Mouse (Mus musculus): Measurements from ENCODE around the gene Cpt1b. TPM values are rescaled to one million over a fixed set of nuclear protein-coding genes. Genes with fewer than 3 reads are reported as not detected.

Gene Cpt1b
- 7.3 to 12.6 TPM (median 8.2 TPM) in 4 replicates for total RNA-seq (2023; ENCODE audit: inconsistent age)

GRCm38 (mm10) chr15:89425711-89426121 lies at the start of gene Cpt1b:
Cpt1b (minus strand) TSS chr15:89425863.

GRCm38 (mm10) chr15:89453865-89454478 lies 28.3 kb upstream of the Cpt1b start, which contains the start of gene Mapk8ip2:
Mapk8ip2 (plus strand) TSS chr15:89453913.

DNA sequence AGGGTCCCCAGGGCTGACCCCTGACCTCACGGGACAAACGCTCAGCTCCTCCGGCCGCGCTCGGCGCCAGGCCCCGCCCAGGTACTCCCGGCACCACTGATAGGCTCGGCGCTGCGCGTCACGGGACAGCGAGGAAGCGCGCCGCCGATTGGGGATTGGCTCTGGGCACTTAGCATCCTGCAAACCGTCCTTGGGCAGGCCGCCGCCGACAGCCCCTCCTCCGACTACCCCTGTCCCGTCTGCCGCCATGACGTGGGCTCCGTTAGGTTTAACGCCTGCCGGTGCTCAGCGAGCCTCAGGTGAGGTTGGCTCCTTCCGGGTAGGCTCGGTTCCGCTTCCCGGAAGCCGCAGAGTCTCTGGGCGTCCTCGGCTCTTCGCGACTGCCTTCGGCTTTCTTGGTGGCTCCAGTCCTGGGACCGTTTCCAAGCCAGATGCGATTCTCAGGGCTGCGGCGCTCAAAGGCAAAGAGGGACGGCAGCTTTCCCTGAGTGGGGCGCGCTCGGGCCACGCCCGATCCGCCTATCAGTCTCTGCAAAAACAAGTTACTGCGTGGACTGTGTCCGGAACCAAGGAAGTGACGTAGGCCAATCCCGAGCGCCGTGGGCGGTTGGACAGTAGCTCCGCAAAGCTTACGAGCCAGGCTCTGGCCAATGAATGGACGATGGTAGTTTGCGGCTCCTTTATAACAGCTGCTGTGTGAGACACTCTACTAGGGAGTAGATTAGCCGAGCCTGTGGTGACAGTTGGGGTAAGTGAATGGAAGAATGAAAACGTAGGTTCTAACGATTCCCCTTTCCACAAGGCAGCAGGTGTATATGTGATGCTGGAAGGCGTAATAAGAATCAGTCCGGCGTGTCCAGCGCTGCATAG lies 3.9 kb upstream of the Cpt1b start, which contains the start of the genes C730034F03Rik, Gm44502 and Chkb:
Gene C730034F03Rik, plus strand, starts transcription at position 238 of the 870 bp plus-strand sequence.
Gene Gm44502, minus strand, starts transcription at position 345 of the 870 bp plus-strand sequence.
Gene Chkb, minus strand, starts transcription at position 557 of the 870 bp plus-strand sequence.

DNA sequence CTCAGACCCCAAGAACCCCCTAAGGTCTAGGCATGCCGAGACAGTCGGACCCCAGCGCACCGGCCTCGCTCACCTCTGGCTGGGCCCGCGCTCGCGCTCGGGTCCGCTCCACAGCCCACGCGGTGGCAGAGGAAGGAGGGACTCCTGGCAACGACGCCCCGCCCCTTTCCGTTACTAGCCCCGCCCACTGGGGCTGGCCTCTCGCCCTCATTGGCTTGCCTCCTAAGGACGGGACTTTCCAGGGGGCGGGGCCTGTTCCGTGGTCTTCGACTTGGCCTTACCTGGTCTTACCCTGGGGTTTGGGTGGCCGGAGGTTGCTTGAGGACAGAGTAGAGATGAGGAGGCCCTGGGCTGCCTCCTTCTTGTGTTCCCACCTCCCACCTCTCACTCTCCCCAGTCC lies 15.5 kb downstream of the Cpt1b start, which contains the start of gene Syce3:
Gene Syce3, minus strand, starts transcription at position 386 of the 400 bp plus-strand sequence.

GRCm38 (mm10) chr15:89384617-89385016 lies 41.0 kb downstream of the Cpt1b start, which contains the start of gene Klhdc7b:
Klhdc7b (plus strand) TSS chr15:89384917.

DNA sequence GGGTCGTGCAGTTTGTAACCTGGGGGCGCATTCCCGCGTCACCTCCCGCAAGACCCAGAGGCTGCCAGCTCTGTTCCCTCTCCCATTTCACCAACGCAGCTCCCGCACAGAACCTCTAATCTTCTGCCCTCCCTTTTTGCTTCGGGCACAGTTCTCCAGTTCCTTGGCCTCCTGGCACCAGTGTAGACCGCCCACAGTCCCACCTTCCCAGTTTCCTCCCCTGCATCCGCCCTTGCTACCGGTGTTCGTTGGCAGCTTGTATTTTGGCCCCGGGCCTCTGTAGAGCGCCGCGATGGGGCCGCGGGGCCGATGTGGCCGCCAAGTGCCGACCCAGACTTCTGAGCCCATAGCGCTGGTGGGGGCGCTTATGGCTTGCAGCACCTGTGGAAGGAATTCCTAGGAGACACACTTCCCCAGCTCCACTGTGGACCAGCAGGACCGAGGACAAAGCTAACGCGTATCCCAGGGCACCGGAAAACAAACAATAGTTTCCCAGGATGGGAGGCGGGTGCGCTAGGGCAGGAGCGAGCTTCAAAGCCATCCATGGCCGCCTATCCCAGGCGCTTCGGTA lies 46.7 kb downstream of the Cpt1b start, which contains the start of gene Odf3b:
Gene Odf3b, minus strand, starts transcription at position 452 of the 571 bp plus-strand sequence.

GRCm38 (mm10) chr15:89376957-89377356 lies 48.7 kb downstream of the Cpt1b start, which contains the start of gene Tymp:
Tymp (minus strand) TSS chr15:89377039.

GRCm38 (mm10) chr15:89373762-89374248 lies 51.9 kb downstream of the Cpt1b start, which contains the start of gene Sco2:
Sco2 (minus strand) TSS chr15:89373846.

Other genes starting within 250 kb of the Cpt1b start
- gene Plxnb2, start 245.1 kb downstream of the Cpt1b start, total RNA-seq (2023; ENCODE audit: inconsistent age): 7.2 to 13.8 TPM (median 10.2 TPM) in 4 replicates
- gene Dennd6b, start 229.4 kb downstream of the Cpt1b start, total RNA-seq (2023; ENCODE audit: inconsistent age): 26.4 to 33.2 TPM (median 31.3 TPM) in 4 replicates
- 57.9 to 61.0 TPM (median 59.6 TPM) in 4 replicates for gene Ppp6r2, start 214.3 kb downstream of the Cpt1b start, total RNA-seq (2023; ENCODE audit: inconsistent age)
- gene Sbf1, start 110.6 kb downstream of the Cpt1b start, total RNA-seq (2023; ENCODE audit: inconsistent age): 231 to 274 TPM (median 254 TPM) in 4 replicates
- gene Adm2, start 103.1 kb downstream of the Cpt1b start, total RNA-seq (2023; ENCODE audit: inconsistent age): not detected in 4 replicates
- not detected in 4 replicates for gene Miox, start 91.5 kb downstream of the Cpt1b start, total RNA-seq (2023; ENCODE audit: inconsistent age)
- gene Lmf2, start 70.2 kb downstream of the Cpt1b start, total RNA-seq (2023; ENCODE audit: inconsistent age): 40.7 to 60.9 TPM (median 56.0 TPM) in 4 replicates
- 125 to 135 TPM (median 132 TPM) in 4 replicates for gene Ncaph2, start 70.1 kb downstream of the Cpt1b start, total RNA-seq (2023; ENCODE audit: inconsistent age)
- gene Sco2, start 52.0 kb downstream of the Cpt1b start, total RNA-seq (2023; ENCODE audit: inconsistent age): 17.1 to 18.9 TPM (median 18.3 TPM) in 4 replicates
- 0.39 to 1.3 TPM (median 0.75 TPM) in 4 replicates for gene Tymp, start 48.8 kb downstream of the Cpt1b start, total RNA-seq (2023; ENCODE audit: inconsistent age)
- gene Odf3b, start 46.6 kb downstream of the Cpt1b start, total RNA-seq (2023; ENCODE audit: inconsistent age): not detected in 4 replicates
- gene Klhdc7b, start 40.9 kb downstream of the Cpt1b start, total RNA-seq (2023; ENCODE audit: inconsistent age): not detected in 4 replicates
- not detected in 4 replicates for gene Syce3, start 15.4 kb downstream of the Cpt1b start, total RNA-seq (2023; ENCODE audit: inconsistent age)
- gene C730034F03Rik, start 3.7 kb upstream of the Cpt1b start, total RNA-seq (2023; ENCODE audit: inconsistent age): 8.6 to 15.8 TPM (median 10.5 TPM) in 4 replicates
- 1.6 to 2.3 TPM in 2 of 4 replicates, not detected in the others for gene Gm44502, start 3.8 kb upstream of the Cpt1b start, total RNA-seq (2023; ENCODE audit: inconsistent age)
- 312 to 334 TPM (median 321 TPM) in 4 replicates for gene Chkb, start 4.0 kb upstream of the Cpt1b start, total RNA-seq (2023; ENCODE audit: inconsistent age)
- gene Mapk8ip2, start 28.1 kb upstream of the Cpt1b start, total RNA-seq (2023; ENCODE audit: inconsistent age): not detected in 4 replicates
- gene Arsa, start 51.6 kb upstream of the Cpt1b start, total RNA-seq (2023; ENCODE audit: inconsistent age): 15.7 to 19.9 TPM (median 17.7 TPM) in 4 replicates
- gene Shank3, start 73.8 kb upstream of the Cpt1b start, total RNA-seq (2023; ENCODE audit: inconsistent age): 0.26 TPM in 1 of 4 replicates, not detected in the others
- gene Acr, start 142.5 kb upstream of the Cpt1b start, total RNA-seq (2023; ENCODE audit: inconsistent age): not detected in 4 replicates
- 3.3 to 5.7 TPM (median 4.6 TPM) in 4 replicates for gene Rabl2, start 166.1 kb upstream of the Cpt1b start, total RNA-seq (2023; ENCODE audit: inconsistent age)

Measured in B cell, adult (primary cell).